Mouse (Mus musculus) left cerebral cortex, adult 6 months (tissue): ENCODE measurements around the gene Siah1b. TPM values are rescaled to one million over a fixed set of nuclear protein-coding genes. Genes with fewer than 3 reads are reported as not detected.

ENCODE experiments used
- long read RNA-seq, 2 experiments: library from polyadenylated mRNA; unstranded; transcript quantifications; one replicate each; pipeline ENCODE4 v2.0.0; 2019 to 2020
- polyA plus RNA-seq: library from polyadenylated mRNA; unstranded; fragments of <200 nt; fragmentation: Nextera tagmentation; gene quantifications from 2 replicates; pipeline ENCODE4 v1.2.3, GENCODE M21; 2021

Siah1b gene
- 9.5 and 10.0 TPM in 2 replicates for polyA plus RNA-seq
- long read RNA-seq, experiment 1, transcript Siah1b-203 (4 exons, 803 nt), result major isoform, 48 of 52 reads
- long read RNA-seq, experiment 1, partial matches to known transcripts, result 1 of 52 reads
- long read RNA-seq, experiment 1, other reads (novel, unspliced or antisense), result 1 of 52 reads
- long read RNA-seq, experiment 2, transcript Siah1b-203 (4 exons, 803 nt), result major isoform, 12 of 13 reads
- long read RNA-seq, experiment 2, partial matches to known transcripts, result 1 of 13 reads
- long read RNA-seq, experiment 2, other reads (novel, unspliced or antisense), result 0 of 13 reads

GRCm38 (mm10) chrX:164076040-164076775 is at the start of gene Siah1b:
Siah1b (minus strand) TSS chrX:164076493.

GRCm38 (mm10) chrX:164088582-164088981 is 12.3 kb upstream of the Siah1b start, which contains the start of gene Cltrn:
Cltrn (plus strand) TSS chrX:164088830.

DNA sequence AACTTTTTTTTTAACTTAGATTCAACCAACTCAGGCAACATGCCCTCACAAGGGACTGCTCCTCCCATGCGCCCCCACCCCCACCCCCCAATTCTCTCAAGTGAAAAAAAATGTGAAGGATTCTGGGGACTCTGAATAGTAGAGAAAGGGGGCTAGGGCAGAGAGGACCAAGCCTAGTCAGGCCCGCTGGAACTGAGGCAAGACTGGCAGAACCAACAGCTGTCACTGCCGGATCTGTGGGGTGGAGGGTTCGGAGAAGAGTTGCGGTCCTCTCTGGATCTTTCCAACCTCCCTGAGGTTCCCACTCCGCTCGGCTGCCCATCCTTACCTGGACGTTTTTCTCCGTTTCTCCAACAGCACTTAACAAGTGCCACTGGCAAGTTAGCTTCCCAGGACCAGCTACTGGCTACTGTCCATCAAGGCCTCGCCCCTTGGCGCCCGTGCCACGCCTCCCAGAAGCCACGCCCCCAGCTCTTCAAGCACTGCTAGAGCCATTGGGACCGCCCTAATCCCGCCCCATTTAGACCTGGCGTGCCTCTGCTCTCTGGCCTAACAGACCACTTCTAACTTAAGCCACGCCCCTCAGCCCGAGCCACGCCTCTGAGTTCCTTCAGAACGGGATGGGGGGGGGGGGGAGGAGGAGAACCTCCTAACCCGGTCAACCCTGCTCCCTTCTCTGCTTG is 48.5 kb downstream of the Siah1b start, which contains the start of gene Car5b:
TSS of gene Car5b (minus strand) at position 391 of the 683 bp plus-strand sequence.

Other genes with a start within 250 kb of the Siah1b start
- gene Ap1s2, start 167.5 kb downstream of the Siah1b start, polyA plus RNA-seq, result 32.4 and 45.0 TPM in 2 replicates
- gene Zrsr2, start 117.8 kb downstream of the Siah1b start, polyA plus RNA-seq, result 99.7 and 107 TPM in 2 replicates
- gene Car5b, start 48.5 kb downstream of the Siah1b start, polyA plus RNA-seq, result 0.34 and 0.61 TPM in 2 replicates
- 0.53 TPM in 1 of 2 replicates, not detected in the other for gene Cltrn, start 12.3 kb upstream of the Siah1b start, polyA plus RNA-seq
- gene Ace2, start 62.8 kb upstream of the Siah1b start, polyA plus RNA-seq, result 0.63 and 0.66 TPM in 2 replicates
- 0.48 and 0.53 TPM in 2 replicates for gene Bmx, start 181.7 kb upstream of the Siah1b start, polyA plus RNA-seq
- 11.5 and 14.8 TPM in 2 replicates for gene Pir, start 192.9 kb upstream of the Siah1b start, polyA plus RNA-seq